Mouse (Mus musculus) E14TG2a.4 (cell line): Measurements from ENCODE around the gene Ly6g6d.
"Not testable (repeated sequence)": the region's sequence is repeated elsewhere in the genome, so short reads cannot be mapped to it uniquely, and the experiment has no call there.

Source experiments
- H3K27me3 ChIP-seq: 2 replicates; pipeline ENCODE4 v1.6.1; 2014; ENCODE audit warnings: low read length, control low read depth; ENCODE audit not compliant: insufficient read depth
- H3K36me3 ChIP-seq: 2 replicates; pipeline ENCODE4 v1.6.1; 2014; ENCODE audit warnings: low read length, control low read depth; ENCODE audit not compliant: insufficient read depth
- H3K4me1 ChIP-seq: replicated peaks from 2 replicates; pipeline ENCODE4 v1.6.1; 2014; ENCODE audit warnings: low read depth, low read length, control low read depth
- H3K4me3 ChIP-seq: replicated peaks from 2 replicates; pipeline ENCODE4 v1.5.1; 2014; ENCODE audit warnings: mild to moderate bottlenecking, low read length
- H3K9me3 ChIP-seq: 2 replicates; pipeline ENCODE4 v1.6.1; 2014; ENCODE audit warnings: low read length, control low read depth
- CTCF ChIP-seq: conservative IDR thresholded peaks from 2 replicates; pipeline ENCODE4 v1.5.1; 2014; ENCODE audit warnings: low read length
- NANOG ChIP-seq: IDR thresholded peaks from 2 replicates; pipeline ENCODE4 v1.6.1; 2014; ENCODE audit warnings: borderline replicate concordance, low read length, mixed read lengths
- POU5F1 ChIP-seq: IDR thresholded peaks from 2 replicates; pipeline ENCODE4 v1.6.1; 2014; ENCODE audit warnings: low read length, borderline replicate concordance

The Ly6g6d gene

DNA sequence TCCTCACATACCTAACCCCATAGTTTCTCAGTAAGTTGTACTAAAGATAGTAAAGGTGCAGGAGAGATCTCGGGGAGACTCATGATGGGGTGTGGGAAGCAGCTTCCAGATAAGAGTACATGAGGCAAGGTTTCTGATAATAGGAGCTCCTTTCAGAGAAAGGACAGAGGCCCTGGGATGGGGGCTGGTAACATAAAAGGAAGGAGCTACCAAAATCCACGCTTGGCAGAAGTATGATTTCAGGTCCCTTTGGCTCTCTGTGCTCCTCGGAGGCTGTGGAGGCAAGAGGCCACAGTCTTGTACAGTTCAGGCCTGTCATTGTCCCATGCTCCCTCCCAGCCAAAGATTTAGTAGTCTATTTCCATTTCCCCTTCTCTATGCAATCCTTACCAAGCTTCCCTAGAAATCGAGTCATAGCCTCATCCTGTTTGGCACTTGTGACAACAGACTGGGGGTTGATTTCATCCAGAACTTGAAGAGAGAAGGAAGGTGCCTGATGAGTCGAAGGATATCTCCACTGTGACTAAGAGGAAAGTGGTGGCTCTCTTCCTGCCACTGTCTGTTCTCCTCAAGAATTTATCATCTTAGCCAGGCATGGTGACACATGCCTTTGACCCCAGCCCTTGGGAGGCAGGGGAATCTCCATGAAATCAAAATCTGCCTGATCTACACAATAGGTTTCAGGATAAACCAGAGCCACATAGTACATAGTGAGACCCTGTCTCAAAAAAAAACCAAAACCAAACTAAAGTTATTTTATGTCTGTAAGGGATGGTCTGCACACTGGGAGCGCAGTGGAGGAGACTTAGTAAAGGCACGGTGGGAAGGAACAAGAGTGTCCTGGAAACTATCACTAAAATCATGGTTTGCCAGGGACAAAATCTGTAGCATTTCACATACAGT, 32.7 kb downstream of the Ly6g6d start:
- Histone ChIP-seq H3K4me3 (peak overlapping the region; percentile 86; the same call in 1 of the 2 replicates), H3K36me3 (no peaks in the 10 kb centered on the region), H3K9me3 (no peaks in the 10 kb centered on the region), H3K27me3 (peaks cover 30% of the 10 kb centered on the region), H3K4me1 (peaks cover 48% of the 10 kb centered on the region)
- TF ChIP-seq NANOG (no peak), CTCF (no peak), POU5F1 (no peak)

DNA sequence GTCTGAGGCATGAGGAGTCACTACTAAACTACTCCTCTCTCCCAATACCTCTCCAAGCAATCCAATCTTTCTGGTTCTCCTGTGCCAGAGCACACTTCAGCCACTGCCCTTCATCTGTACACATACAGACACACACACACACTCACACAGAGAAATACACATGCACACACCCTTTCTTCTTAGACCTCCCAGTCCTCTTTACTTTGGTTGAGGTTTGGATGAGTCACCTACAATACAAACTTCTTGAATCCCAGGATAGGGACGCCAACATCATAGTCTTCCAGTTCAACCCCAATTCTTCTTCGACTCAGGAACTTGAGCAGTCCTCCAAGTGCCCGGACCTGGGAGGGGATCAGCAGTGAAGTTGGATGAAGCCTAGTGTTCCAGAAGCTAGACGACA, 34.1 kb downstream of the Ly6g6d start:
- Histone ChIP-seq H3K27me3 (peaks cover 30% of the 10 kb centered on the region), H3K36me3 (no peaks in the 10 kb centered on the region), H3K9me3 (no peaks in the 10 kb centered on the region), H3K4me3 (no peak overlapping the region), H3K4me1 (peaks cover 34% of the 10 kb centered on the region)
- TF ChIP-seq CTCF (no peak), NANOG (no peak), POU5F1 (no peak)

DNA sequence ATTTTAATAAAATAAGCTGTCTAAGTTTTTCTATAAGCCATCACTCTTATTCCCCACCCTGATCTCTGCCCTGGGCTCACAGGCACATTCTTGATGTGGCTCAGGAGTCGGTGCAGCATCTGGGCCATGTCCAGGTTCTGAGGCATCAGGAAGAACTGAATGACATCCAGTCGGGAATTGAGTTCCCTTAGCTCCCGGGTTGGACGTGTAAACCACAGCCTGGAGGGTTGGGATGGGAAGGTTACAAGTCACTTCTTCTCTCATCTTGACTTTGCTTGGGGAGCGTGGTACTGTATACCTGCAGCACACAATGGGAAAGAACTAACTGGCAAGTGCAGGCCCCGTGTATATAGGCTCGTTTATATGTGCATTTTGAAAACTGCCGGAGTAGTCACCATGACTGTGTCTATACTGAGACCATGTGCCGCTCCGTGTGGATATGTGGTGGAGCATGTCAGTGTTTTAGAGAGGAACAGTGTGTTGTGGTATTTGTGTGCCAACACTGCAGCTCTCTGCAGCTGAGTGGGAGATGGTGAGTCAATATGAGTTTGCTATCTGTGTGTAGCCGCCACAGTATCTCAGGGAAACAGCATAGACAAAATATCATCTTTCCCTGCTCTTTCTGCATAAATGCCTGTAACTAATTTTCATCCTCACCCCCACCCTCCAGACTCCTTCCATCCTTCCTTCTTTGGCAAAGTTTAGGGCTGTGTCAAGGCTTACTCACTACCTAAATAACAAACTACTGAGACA, 38.6 kb downstream of the Ly6g6d start:
- Histone ChIP-seq H3K9me3 (no peaks in the 10 kb centered on the region), H3K4me3 (no peak overlapping the region), H3K4me1 (peaks cover 6% of the 10 kb centered on the region), H3K27me3 (peaks cover 13% of the 10 kb centered on the region), H3K36me3 (no peaks in the 10 kb centered on the region)
- TF ChIP-seq CTCF = no peak
- no peak for TF ChIP-seq NANOG
- no peak for TF ChIP-seq POU5F1

DNA sequence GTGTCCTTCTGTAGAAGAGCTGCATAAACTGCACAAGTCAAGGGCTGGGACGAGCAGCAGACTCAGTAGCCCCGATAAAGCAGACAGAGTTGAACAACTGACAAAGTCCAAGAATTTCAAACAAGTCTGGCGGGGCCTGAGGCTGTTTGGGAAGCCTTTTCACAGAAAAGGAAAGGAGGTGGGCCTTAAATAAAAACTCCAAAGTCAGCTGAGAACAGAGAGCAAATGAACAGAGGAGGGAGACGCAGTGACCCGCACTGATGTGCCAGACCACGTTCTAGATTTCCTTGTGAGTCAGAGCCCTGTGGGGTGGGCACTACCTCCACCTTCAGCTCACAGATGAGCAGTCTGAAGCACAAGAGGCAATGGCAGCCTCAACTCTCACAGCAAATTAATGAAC, 43.0 kb downstream of the Ly6g6d start:
- Histone ChIP-seq H3K36me3 (no peaks in the 10 kb centered on the region), H3K9me3 (no peaks in the 10 kb centered on the region), H3K4me1 (peaks cover 30% of the 10 kb centered on the region)

DNA sequence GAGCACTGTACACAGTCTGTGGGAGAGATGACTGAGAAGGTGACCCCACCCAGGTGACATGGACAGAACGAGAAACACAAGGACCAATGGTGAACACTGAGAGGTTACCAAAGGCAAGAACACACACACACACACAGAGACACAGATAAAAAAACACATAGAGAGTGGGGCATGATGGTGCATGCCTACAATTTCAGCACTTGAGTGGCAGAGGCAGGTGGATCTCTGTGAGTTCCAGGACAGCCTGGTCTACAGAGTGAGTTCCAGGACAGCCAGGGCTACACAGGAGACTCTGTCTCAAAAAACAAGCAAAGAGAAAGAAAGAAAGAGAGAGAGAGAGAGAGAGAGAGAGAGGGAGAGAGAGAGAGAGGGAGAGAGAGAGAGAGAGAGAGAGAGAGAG, 44.2 kb downstream of the Ly6g6d start:
- H3K4me1 ChIP-seq = peaks cover 38% of the 10 kb centered on the region

More for the DNA sequence above, 43.0 kb downstream of the Ly6g6d start:
- no peak for TF ChIP-seq CTCF
- TF ChIP-seq NANOG = no peak
- no peak for TF ChIP-seq POU5F1
- Histone ChIP-seq H3K4me3 (no peak overlapping the region), H3K27me3 (peaks cover 12% of the 10 kb centered on the region)

DNA sequence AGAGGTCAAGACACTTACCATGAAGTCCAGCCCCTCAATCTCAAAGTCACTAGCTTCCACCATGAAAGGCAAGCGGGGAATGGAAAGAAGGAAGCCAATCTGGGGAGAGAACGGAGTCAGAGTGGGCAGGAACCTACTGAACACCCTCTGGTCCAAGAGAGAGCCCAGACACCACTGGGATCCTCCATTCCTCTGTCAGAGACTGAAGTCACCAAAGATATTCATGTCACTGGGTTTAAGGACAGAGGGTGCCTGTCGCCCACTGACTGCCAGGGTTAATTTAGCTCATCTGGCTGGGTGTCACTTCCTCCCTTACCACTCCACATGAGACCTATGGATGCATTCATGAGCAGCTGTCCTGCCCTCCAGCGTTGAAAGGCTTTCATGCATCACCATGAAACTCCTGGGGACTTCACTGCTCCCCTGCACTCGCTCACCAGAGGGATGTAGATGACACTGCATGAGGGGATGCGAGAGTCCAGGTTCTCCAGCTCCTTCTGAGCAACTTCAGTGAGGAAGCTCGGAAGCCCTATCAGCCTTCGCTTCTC, 45.5 kb downstream of the Ly6g6d start:
- H3K4me1 ChIP-seq = peaks cover 51% of the 10 kb centered on the region
- H3K36me3 ChIP-seq = no peaks in the 10 kb centered on the region
- no peaks in the 10 kb centered on the region for H3K9me3 ChIP-seq
- no peak overlapping the region for H3K4me3 ChIP-seq
- peaks cover 16% of the 10 kb centered on the region for H3K27me3 ChIP-seq
- TF ChIP-seq NANOG (no peak), POU5F1 (no peak), CTCF (no peak)

More for the DNA sequence above, 44.2 kb downstream of the Ly6g6d start:
- peaks cover 16% of the 10 kb centered on the region for H3K27me3 ChIP-seq
- not testable (repeated sequence) for H3K4me3 ChIP-seq, H3K36me3 ChIP-seq, H3K9me3 ChIP-seq

DNA sequence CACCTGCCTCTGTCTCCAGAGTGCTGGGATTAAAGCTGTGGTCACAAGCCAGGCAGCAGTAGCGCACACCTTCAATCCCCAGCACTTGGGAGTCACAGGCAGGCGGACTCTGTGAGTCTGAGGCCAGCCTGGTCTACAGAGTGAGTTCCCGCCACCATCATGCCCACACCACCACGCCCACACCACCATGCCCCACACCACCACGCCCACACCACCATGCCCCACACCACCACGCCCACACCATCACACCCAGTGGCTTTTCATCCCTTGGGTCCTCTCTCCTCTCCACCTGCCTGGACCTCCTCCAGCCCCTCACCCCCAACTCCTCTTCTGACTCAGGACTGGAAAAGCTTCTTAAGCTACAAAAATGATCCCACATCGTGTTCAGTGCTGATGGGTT, 46.0 kb downstream of the Ly6g6d start:
- TF ChIP-seq POU5F1 (no peak), CTCF (no peak), NANOG (no peak)
- H3K4me3 ChIP-seq = peak overlapping the region; percentile 45; the same call in 1 of the 2 replicates
- no peaks in the 10 kb centered on the region for H3K36me3 ChIP-seq
- H3K27me3 ChIP-seq = peaks cover 16% of the 10 kb centered on the region
- H3K9me3 ChIP-seq = no peaks in the 10 kb centered on the region
- peaks cover 55% of the 10 kb centered on the region for H3K4me1 ChIP-seq

DNA sequence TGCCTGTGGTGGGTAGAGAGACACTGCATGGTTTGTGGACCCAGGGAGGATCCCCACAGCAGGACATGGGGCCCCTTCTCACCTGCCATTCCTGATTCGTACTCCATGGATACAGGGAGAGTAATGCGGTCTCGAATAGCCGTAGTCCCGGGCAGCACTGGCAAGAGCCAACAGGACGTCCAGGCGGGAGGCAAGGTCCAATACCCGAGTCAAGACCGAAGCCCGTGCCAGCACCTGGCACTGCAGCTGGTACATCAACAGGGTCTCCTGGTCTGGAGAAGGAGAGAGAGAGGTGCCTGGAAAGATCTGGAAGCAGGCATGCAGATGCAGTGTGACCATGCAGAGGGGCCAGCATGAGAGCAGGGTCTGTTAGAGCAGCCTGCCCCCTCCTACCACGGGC, 46.6 kb downstream of the Ly6g6d start:
- no peaks in the 10 kb centered on the region for H3K36me3 ChIP-seq
- H3K4me3 ChIP-seq = peak overlapping the region; percentile 45
- peaks cover 60% of the 10 kb centered on the region for H3K4me1 ChIP-seq
- TF ChIP-seq CTCF = no peak
- peaks cover 16% of the 10 kb centered on the region for H3K27me3 ChIP-seq
- no peaks in the 10 kb centered on the region for H3K9me3 ChIP-seq
